Mouse (Mus musculus) E14TG2a.4 (cell line): Measurements from ENCODE around the gene Ube2d3.
A peak's percentile ranks its signal among the peaks of the same experiment; 100 is the strongest.
"Not testable (repeated sequence)": the region's sequence is repeated elsewhere in the genome, so short reads cannot be mapped to it uniquely, and the experiment has no call there.

Experiments
- H3K27me3 ChIP-seq: 2 replicates; pipeline ENCODE4 v1.6.1; 2014; ENCODE audit warnings: low read length, control low read depth; ENCODE audit not compliant: insufficient read depth
- H3K36me3 ChIP-seq: 2 replicates; pipeline ENCODE4 v1.6.1; 2014; ENCODE audit warnings: low read length, control low read depth; ENCODE audit not compliant: insufficient read depth
- H3K4me1 ChIP-seq: replicated peaks from 2 replicates; pipeline ENCODE4 v1.6.1; 2014; ENCODE audit warnings: low read depth, low read length, control low read depth
- H3K4me3 ChIP-seq: replicated peaks from 2 replicates; pipeline ENCODE4 v1.5.1; 2014; ENCODE audit warnings: mild to moderate bottlenecking, low read length
- H3K9me3 ChIP-seq: 2 replicates; pipeline ENCODE4 v1.6.1; 2014; ENCODE audit warnings: low read length, control low read depth
- CTCF ChIP-seq: conservative IDR thresholded peaks from 2 replicates; pipeline ENCODE4 v1.5.1; 2014; ENCODE audit warnings: low read length
- NANOG ChIP-seq: IDR thresholded peaks from 2 replicates; pipeline ENCODE4 v1.6.1; 2014; ENCODE audit warnings: borderline replicate concordance, low read length, mixed read lengths
- POU5F1 ChIP-seq: IDR thresholded peaks from 2 replicates; pipeline ENCODE4 v1.6.1; 2014; ENCODE audit warnings: low read length, borderline replicate concordance

Gene Ube2d3

DNA sequence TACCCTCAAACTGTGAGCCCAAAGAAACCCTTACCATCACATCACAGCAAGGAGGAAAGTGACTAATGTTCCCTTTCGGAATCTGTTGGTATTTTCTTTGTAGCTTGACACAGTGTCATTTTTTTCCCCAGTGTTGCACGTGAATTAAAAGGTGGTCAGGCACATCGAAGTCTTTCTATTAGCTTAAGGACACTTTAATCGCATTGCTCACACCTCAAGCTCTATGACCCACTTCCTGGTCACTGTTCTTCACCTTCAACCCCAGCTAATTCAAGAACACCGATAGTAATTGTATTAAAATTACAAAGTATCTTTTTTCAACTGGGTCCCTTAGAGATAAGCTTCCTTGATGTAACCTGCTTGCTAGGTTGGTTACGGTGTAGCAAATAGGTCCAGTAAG lies 42.8 kb downstream of the Ube2d3 start:
- H3K4me3 ChIP-seq: no peak overlapping the region
- no peaks in the 10 kb centered on the region for H3K9me3 ChIP-seq
- H3K4me1 ChIP-seq: peaks cover 14% of the 10 kb centered on the region
- TF ChIP-seq CTCF: no peak
- no peak for TF ChIP-seq NANOG
- no peak for TF ChIP-seq POU5F1
- no peaks in the 10 kb centered on the region for H3K36me3 ChIP-seq
- H3K27me3 ChIP-seq: peaks cover 7% of the 10 kb centered on the region; the same call in 1 of the 2 replicates

DNA sequence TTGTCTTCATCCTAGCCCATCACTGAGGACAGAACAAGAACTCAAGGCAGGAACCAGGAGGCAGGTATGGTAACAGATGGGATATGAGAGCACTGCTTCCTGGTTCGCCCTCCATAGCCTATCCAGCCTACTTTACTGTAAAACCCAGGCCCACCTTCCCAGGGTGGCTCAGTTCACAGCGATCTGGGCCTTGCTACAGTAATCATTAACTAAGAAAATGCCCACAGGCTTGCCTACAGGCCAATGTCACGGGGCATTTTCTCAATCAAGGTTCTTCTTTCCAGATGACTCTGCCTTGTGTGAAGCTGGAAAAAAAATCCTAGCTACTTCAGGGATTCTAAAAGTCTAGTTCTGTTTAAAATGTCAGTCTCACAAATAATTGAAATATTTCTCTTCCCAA lies 43.7 kb downstream of the Ube2d3 start:
- Histone ChIP-seq H3K4me1 (peaks cover 16% of the 10 kb centered on the region), H3K36me3 (no peaks in the 10 kb centered on the region), H3K4me3 (no peak overlapping the region), H3K9me3 (no peaks in the 10 kb centered on the region), H3K27me3 (peaks cover 7% of the 10 kb centered on the region; the same call in 1 of the 2 replicates)
- TF ChIP-seq CTCF (no peak), NANOG (no peak)

DNA sequence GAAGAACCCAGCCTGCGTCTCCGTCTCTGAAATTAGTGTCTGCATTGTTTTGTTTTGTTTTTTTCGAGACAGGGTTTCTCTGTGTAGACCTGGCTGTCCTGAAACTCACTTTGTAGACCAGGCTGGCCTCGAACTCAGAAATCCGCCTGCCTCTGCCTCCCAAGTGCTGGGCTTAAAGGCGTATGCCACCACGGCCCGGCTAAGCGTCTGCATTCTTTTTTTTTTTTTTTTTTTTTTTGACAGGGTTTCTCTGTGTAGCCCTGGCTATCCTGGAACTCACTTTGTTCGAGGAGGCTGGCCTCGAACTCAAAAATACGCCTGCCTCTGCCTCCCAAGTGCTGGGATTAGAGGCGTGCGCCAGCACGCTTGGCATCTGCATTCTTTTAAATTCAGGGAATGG lies 46.7 kb downstream of the Ube2d3 start:
- H3K36me3 ChIP-seq, H3K27me3 ChIP-seq, H3K9me3 ChIP-seq: not testable (repeated sequence)
- peak overlapping the region; percentile 84 for H3K4me3 ChIP-seq
- peaks cover 12% of the 10 kb centered on the region for H3K4me1 ChIP-seq

DNA sequence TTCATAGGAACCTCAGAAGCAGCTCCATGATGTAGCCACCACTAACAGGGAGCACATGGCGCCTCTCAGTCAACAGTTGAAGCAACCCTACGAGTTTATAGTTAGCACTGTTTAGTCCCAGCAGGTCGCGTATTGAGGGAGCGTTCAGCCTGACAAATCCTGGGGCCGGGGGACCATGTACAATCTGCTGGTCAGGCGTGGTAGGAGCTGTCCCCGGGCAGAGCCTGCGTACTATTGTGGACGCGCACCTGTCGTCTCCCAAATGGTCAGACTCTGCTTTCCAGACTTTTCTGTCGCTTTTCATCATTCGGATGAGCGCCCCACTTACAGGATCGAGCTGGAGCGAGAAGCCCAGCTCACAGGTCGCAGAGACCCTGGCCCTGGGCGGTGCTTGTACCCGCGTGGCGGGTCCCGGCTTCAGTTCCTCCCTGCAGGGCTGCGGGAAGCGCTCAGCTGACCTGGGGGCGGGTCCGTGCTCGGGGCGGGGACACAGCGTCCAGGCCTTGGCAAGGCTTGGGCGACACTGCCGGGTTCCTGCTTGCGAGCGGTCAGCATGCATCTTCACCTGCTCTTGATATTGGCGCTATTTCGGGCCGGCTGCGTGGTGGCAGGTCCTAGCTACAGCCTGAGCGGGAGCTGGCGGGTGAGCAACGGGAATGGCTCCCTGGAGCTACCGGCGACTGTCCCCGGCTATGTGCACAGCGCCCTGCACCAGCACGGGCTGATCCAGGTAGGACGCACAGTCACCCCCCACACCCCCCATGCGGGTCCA lies 47.4 kb downstream of the Ube2d3 start, which contains the start of gene Manba:
TSS of gene Manba (plus strand) at position 484 of the 772 bp plus-strand sequence.
- H3K4me3 ChIP-seq: peak within 1 kb of the TSS; percentile 84
- no peaks in the 10 kb centered on the region for H3K36me3 ChIP-seq
- no peaks in the 10 kb centered on the region for H3K9me3 ChIP-seq
- peaks cover 7% of the 10 kb centered on the region; the same call in 1 of the 2 replicates for H3K27me3 ChIP-seq
- TF ChIP-seq POU5F1: no peak
- peaks cover 12% of the 10 kb centered on the region for H3K4me1 ChIP-seq

DNA sequence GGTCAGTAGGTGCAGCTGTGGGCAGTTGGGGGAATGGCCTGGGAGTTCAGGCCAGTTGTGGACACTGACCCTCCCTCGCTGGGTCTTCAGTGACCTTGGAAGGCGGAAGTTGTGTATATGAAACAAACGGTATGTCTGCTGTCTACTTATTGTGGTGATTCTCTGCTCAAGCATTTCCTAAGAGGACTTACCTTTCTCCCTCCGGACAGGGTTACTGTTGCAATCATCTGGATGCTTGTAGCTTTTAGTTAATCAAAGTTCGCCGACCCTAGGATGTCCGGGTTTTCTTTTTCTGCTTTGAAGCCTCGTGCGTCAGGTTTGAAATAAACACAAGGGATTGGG lies 47.9 kb downstream of the Ube2d3 start:
- H3K4me1 ChIP-seq: peaks cover 9% of the 10 kb centered on the region
- H3K4me3 ChIP-seq: peak overlapping the region; percentile 84
- peaks cover 7% of the 10 kb centered on the region; the same call in 1 of the 2 replicates for H3K27me3 ChIP-seq
- TF ChIP-seq POU5F1 (no peak), CTCF (no peak), NANOG (no peak)
- no peaks in the 10 kb centered on the region for H3K9me3 ChIP-seq
- H3K36me3 ChIP-seq: peaks cover 3% of the 10 kb centered on the region; the same call in 1 of the 2 replicates

DNA sequence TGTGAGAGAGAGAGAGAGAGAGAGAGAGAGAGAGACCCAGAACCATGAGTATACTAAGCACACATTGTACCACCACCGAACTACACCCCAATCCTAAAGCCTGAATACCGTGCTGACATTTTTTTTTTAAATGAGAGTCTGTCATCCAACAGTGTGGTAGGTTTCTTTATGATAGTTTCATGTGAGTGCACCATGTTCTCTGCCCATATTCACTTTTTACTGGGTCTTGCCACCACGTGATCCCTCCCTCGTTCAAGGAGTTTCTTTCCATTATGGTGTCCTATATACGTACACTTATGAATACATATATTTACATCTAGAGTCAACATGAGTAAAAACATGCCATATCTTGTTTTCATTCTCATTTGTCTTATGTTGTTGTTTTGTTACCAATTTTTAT lies 48.4 kb downstream of the Ube2d3 start:
- peak overlapping the region; percentile 84; the same call in 1 of the 2 replicates for H3K4me3 ChIP-seq
- no peaks in the 10 kb centered on the region for H3K9me3 ChIP-seq
- peaks cover 6% of the 10 kb centered on the region; the same call in 1 of the 2 replicates for H3K36me3 ChIP-seq
- H3K4me1 ChIP-seq: peaks cover 9% of the 10 kb centered on the region
- TF ChIP-seq NANOG: no peak
- TF ChIP-seq POU5F1: no peak
- no peak for TF ChIP-seq CTCF
- peaks cover 7% of the 10 kb centered on the region; the same call in 1 of the 2 replicates for H3K27me3 ChIP-seq

DNA sequence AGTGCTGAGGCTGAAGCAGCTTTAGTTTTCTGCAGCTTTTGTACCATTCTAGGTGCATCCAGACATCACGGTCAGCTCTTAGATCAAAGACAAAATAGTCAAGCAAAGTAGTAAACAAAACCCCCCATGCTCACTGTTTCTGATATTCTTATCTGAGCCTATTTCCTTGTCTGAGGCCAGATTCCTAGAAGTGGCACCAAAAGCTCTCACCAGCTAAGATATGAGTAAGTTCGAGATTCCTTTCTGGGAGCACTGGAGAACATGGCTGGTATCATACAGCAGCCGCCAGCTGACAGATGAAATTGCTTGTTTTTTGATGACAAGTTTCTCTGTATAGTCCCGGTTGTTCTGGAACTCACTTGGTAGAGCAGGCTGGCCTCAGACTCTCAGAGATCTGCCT lies 49.9 kb downstream of the Ube2d3 start:
- no peak for TF ChIP-seq NANOG
- H3K27me3 ChIP-seq: peaks cover 7% of the 10 kb centered on the region; the same call in 1 of the 2 replicates
- peaks cover 9% of the 10 kb centered on the region for H3K4me1 ChIP-seq
- peaks cover 11% of the 10 kb centered on the region; the same call in 1 of the 2 replicates for H3K36me3 ChIP-seq
- H3K9me3 ChIP-seq: peaks cover 12% of the 10 kb centered on the region
- H3K4me3 ChIP-seq: no peak overlapping the region

DNA sequence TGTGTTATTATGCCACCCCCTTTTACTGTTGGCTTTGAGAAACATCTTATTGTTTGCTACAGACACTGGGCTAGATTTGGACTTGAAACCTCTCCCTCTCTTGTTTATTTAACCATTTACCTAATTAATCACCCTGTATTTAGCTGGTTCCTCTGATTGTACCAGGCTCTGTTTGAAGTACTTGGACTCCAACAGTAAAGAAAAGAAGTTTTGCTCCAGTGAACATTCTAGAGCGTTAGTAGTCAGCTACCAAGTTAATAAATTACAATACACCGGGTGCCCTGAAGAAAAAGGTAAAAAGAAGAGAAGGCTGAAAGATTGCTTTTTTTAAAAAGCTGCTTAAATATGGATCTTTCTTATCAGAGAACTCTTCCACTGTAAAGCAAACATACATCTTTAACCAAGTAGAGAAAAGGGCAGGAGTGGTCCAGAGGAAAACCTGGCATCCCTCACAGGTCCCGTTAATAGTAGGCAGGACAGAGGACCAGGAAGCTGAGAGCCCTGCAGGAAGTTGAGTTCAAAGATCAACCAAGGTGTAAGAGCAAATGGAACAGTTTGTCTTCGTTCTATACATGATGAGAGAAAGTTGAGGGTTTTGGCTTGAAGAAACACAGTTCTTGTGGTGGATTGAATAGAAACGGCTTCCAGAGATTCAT lies 52.0 kb downstream of the Ube2d3 start:
- Histone ChIP-seq H3K36me3 (peaks cover 11% of the 10 kb centered on the region; the same call in 1 of the 2 replicates), H3K9me3 (peaks cover 17% of the 10 kb centered on the region), H3K4me3 (no peak overlapping the region), H3K4me1 (peaks cover 6% of the 10 kb centered on the region), H3K27me3 (peaks cover 6% of the 10 kb centered on the region; the same call in 1 of the 2 replicates)
- TF ChIP-seq POU5F1 (no peak), NANOG (no peak), CTCF (no peak)

DNA sequence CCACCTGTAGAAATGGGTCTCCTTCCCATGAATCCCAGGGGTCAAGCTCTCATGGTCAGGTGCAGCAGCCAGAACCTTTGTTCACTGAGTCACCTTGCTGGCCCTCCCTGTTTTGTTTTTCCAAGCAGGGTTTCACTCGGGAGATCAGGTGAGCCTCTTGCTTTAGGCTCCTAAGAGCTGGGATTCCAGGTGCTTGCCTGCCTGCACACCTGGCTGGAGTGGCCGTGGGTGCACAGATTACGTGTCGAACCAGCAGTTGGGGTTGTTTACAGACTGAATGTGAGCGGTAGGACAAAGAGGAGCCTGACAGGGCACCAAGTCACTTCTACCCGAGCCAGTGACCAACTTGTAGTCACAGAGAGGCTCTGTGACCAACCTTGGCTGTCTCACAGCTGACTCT lies 53.2 kb downstream of the Ube2d3 start:
- Histone ChIP-seq H3K27me3 (no peaks in the 10 kb centered on the region), H3K9me3 (peaks cover 23% of the 10 kb centered on the region), H3K36me3 (peaks cover 11% of the 10 kb centered on the region; the same call in 1 of the 2 replicates), H3K4me1 (no peaks in the 10 kb centered on the region), H3K4me3 (no peak overlapping the region)
- no peak for TF ChIP-seq CTCF
- TF ChIP-seq NANOG: no peak
- no peak for TF ChIP-seq POU5F1

DNA sequence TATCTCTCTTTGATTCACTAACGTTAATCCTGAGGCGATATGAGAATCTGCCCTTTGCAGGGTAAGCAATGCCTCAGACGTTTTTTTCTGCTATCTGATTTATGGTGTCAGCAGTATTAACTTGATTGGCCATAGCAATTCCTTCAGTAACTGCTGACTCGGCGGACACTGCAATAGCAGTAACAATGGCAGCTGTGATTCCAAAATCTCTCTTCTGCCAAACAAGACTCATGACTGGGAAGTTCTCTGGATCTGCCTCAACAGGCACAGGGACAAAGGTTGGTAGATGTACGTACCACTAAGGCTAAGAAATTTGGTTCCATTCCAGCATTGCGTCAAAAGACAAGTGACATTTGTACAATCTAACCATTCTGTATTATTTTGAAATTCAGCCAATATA lies 55.4 kb downstream of the Ube2d3 start:
- Histone ChIP-seq H3K9me3 (peaks cover 32% of the 10 kb centered on the region), H3K36me3 (peaks cover 11% of the 10 kb centered on the region; the same call in 1 of the 2 replicates)
- not testable (repeated sequence) for H3K4me1 ChIP-seq, H3K4me3 ChIP-seq, H3K27me3 ChIP-seq

DNA sequence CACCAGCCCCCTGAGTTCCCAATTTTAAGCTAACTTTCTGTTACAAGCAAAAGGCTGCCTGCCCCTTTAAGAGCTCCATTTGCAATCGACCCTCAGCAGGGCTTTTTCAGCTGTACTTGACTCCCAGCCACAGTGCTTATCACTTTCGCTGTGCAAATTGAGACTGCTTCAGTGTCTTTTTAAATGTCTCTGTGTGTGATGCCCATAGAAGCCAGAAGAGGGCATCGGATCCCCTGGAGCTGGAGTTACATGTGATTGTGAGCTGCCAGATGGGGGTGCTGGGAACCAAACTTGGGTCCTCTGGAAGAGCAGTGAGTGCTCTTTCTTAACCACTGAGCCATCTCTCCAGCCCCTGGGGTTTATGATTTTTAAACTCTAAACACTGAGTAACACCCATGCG lies 60.0 kb downstream of the Ube2d3 start:
- peaks cover 21% of the 10 kb centered on the region for H3K9me3 ChIP-seq
- H3K27me3 ChIP-seq, H3K4me3 ChIP-seq, H3K36me3 ChIP-seq: not testable (repeated sequence)
- peaks cover 22% of the 10 kb centered on the region for H3K4me1 ChIP-seq
